In genomic region chr10:82859533-82859915, GRCm38 (mm10) we compare ENCODE assay signal across 8 mouse cellular contexts. TPM values are rescaled to one million over a fixed set of nuclear protein-coding genes. Genes with fewer than 3 reads are reported as not detected.
A peak's percentile ranks its signal among the peaks of the same experiment; 100 is the strongest.
DNase-seq lines count a peak whose midpoint lies in the region; ATAC-seq and TF ChIP-seq lines count a peak whose summit lies in the region.

No protein-coding gene starts in this region.

- no peaks in the 10 kb centered on the region for H3K36me3 ChIP-seq in thymus, adult 2 months (ENCODE audit: control insufficient read depth, insufficient read depth, low read length)
- H3K36me3 ChIP-seq in forebrain, embryonic 12.5 days (replicated peaks): peaks cover 8% of the 10 kb centered on the region
- no peaks in the 10 kb centered on the region for H3K36me3 ChIP-seq in hindbrain, embryonic 16.5 days (ENCODE audit: control insufficient read depth, insufficient read depth, low read length)
- peaks cover 25% of the 10 kb centered on the region for H3K36me3 ChIP-seq in liver, embryonic 13.5 days
- peaks cover 3% of the 10 kb centered on the region for H3K36me3 ChIP-seq in neural tube, embryonic 11.5 days (ENCODE audit: control insufficient read depth, insufficient read depth, low read length)

- H3K4me1 ChIP-seq in thymus, adult 2 months (replicated peaks; ENCODE audit: control insufficient read depth, insufficient read depth, low read length): peaks cover 12% of the 10 kb centered on the region
- peaks cover 31% of the 10 kb centered on the region for H3K4me1 ChIP-seq in forebrain, embryonic 12.5 days
- peaks cover 28% of the 10 kb centered on the region for H3K4me1 ChIP-seq in hindbrain, embryonic 16.5 days (ENCODE audit: control insufficient read depth, insufficient read depth, low read depth, low read length)
- H3K4me1 ChIP-seq in liver, embryonic 13.5 days (replicated peaks): peaks cover 57% of the 10 kb centered on the region
- H3K4me1 ChIP-seq in neural tube, embryonic 11.5 days (ENCODE audit: control insufficient read depth, insufficient read depth, low read length): peaks cover 9% of the 10 kb centered on the region

- TF ChIP-seq CTCF in thymus, adult 2 months (IDR thresholded peaks at IDR 0.05; ENCODE audit: borderline replicate concordance, control insufficient read depth, extremely low read depth, insufficient read depth, low read length, poor library complexity): no peak

- no peak overlapping the region for H3K27ac ChIP-seq in thymus, adult 2 months (ENCODE audit: control insufficient read depth, insufficient read depth, low read length)
- peak overlapping the region; percentile 92 for H3K27ac ChIP-seq in forebrain, embryonic 12.5 days
- peak overlapping the region; percentile 86 for H3K27ac ChIP-seq in hindbrain, embryonic 16.5 days (ENCODE audit: low read depth, low read length)
- H3K27ac ChIP-seq in liver, embryonic 13.5 days: peak overlapping the region; percentile 93
- H3K27ac ChIP-seq in neural tube, embryonic 11.5 days (ENCODE audit: low read depth, low read length): peak overlapping the region; percentile 83

- no peaks in the 10 kb centered on the region for H3K9me3 ChIP-seq in forebrain, embryonic 12.5 days
- no peaks in the 10 kb centered on the region for H3K9me3 ChIP-seq in hindbrain, embryonic 16.5 days (ENCODE audit: control insufficient read depth, low read length)
- H3K9me3 ChIP-seq in liver, embryonic 13.5 days (replicated peaks): no peaks in the 10 kb centered on the region
- H3K9me3 ChIP-seq in neural tube, embryonic 11.5 days (ENCODE audit: control insufficient read depth, low read length): no peaks in the 10 kb centered on the region

- peak; percentile 43 for DNase-seq in thymus, adult 2 months
- no peak for DNase-seq in thymus, postnatal 10 days (ENCODE audit: low spot score in 2 of 2)
- peak; percentile 54 for DNase-seq in c-Kit-negative CD71-positive TER-119-positive erythroid progenitor cells, embryonic 14.5 days (ENCODE audit: low read depth, low spot score)
- peak; percentile 46 for DNase-seq in liver, embryonic 13.5 days
- peak; percentile 54 for DNase-seq in neural tube, embryonic 11.5 days (ENCODE audit: low spot score)
- DNase-seq in ovary, adult 18-20 months (ENCODE audit: low spot score): no peak

- peak overlapping the region; percentile 87 for H3K9ac ChIP-seq in forebrain, embryonic 12.5 days
- H3K9ac ChIP-seq in hindbrain, embryonic 16.5 days (ENCODE audit: low read depth, low read length): peak overlapping the region; percentile 84
- H3K9ac ChIP-seq in liver, embryonic 13.5 days: peak overlapping the region; percentile 91
- peak overlapping the region; percentile 77 for H3K9ac ChIP-seq in neural tube, embryonic 11.5 days (ENCODE audit: low read length)

- 1% methylated on average over 8 of the region's 8 CpGs for WGBS in thymus, adult 2 months
- WGBS in forebrain, embryonic 12.5 days: 0% methylated on average over 8 of the region's 8 CpGs
- 0% methylated on average over 8 of the region's 8 CpGs for WGBS in hindbrain, embryonic 16.5 days
- WGBS in liver, embryonic 13.5 days (ENCODE audit: insufficient replicate concordance): under 1% methylated on average over 8 of the region's 8 CpGs
- WGBS in neural tube, embryonic 11.5 days: 2% methylated on average over 8 of the region's 8 CpGs

- peak overlapping the region; percentile 55 for H3K4me3 ChIP-seq in thymus, adult 2 months (ENCODE audit: control insufficient read depth, insufficient read depth, low read length)
- H3K4me3 ChIP-seq in forebrain, embryonic 12.5 days (replicated peaks): peak overlapping the region; percentile 66
- peak overlapping the region; percentile 73 for H3K4me3 ChIP-seq in hindbrain, embryonic 16.5 days (ENCODE audit: low read length)
- H3K4me3 ChIP-seq in liver, embryonic 13.5 days (replicated peaks): peak overlapping the region; percentile 81
- H3K4me3 ChIP-seq in neural tube, embryonic 11.5 days (ENCODE audit: low read depth, low read length): peak overlapping the region; percentile 68

- peak overlapping the region; percentile 70 for H3K4me2 ChIP-seq in forebrain, embryonic 12.5 days
- H3K4me2 ChIP-seq in hindbrain, embryonic 16.5 days (ENCODE audit: low read length): peak overlapping the region; percentile 78
- H3K4me2 ChIP-seq in liver, embryonic 13.5 days: peak overlapping the region; percentile 83
- H3K4me2 ChIP-seq in neural tube, embryonic 11.5 days (ENCODE audit: low read depth): peak overlapping the region; percentile 62

- no peaks in the 10 kb centered on the region for H3K27me3 ChIP-seq in thymus, adult 2 months (ENCODE audit: control insufficient read depth, insufficient read depth, low read length)
- H3K27me3 ChIP-seq in forebrain, embryonic 12.5 days: no peaks in the 10 kb centered on the region
- H3K27me3 ChIP-seq in hindbrain, embryonic 16.5 days (replicated peaks; ENCODE audit: control insufficient read depth, insufficient read depth, low read length): no peaks in the 10 kb centered on the region
- no peaks in the 10 kb centered on the region for H3K27me3 ChIP-seq in liver, embryonic 13.5 days
- no peaks in the 10 kb centered on the region; the same call in 1 of the 2 replicates for H3K27me3 ChIP-seq in neural tube, embryonic 11.5 days (ENCODE audit: control insufficient read depth, insufficient read depth, low read length)

- peak; percentile 62 for ATAC-seq in forebrain, embryonic 12.5 days (ENCODE audit: low FRiP score)
- peak; percentile 52 for ATAC-seq in hindbrain, embryonic 16.5 days
- ATAC-seq in liver, embryonic 13.5 days (ENCODE audit: low read depth): peak; percentile 64
- ATAC-seq in neural tube, embryonic 11.5 days (ENCODE audit: insufficient read depth, low FRiP score, low TSS enrichment): peak; percentile 66

- no peak for TF ChIP-seq POLR2A in thymus, adult 2 months (IDR thresholded peaks at IDR 0.05; ENCODE audit: control insufficient read depth, extremely low read depth, insufficient read depth, low read length, poor library complexity)

RNA-seq across cellular contexts. Expression of gene Eid3, which starts 6.9 kb away (rescaled TPM):
- polyA plus RNA-seq in thymus, adult 2 months (2012; rRNA removed): 0.37 and 0.46 TPM in 2 replicates
- 0.90 and 1.2 TPM in 2 replicates for polyA plus RNA-seq in forebrain, embryonic 12.5 days (2016; fragmentation: Nextera tagmentation; extraction: Ambion mirVana)
- 0.35 TPM in 2 replicates for polyA plus RNA-seq in hindbrain, embryonic 16.5 days (2015; fragmentation: Nextera tagmentation; extraction: Ambion mirVana)
- polyA plus RNA-seq in liver, embryonic 13.5 days (2015; fragmentation: Nextera tagmentation; extraction: Ambion mirVana): 0.22 and 0.28 TPM in 2 replicates
- polyA plus RNA-seq in neural tube, embryonic 11.5 days (2014; fragmentation: Nextera tagmentation; extraction: Ambion mirVana): 0.43 and 0.64 TPM in 2 replicates

RNA-seq across cellular contexts. Expression of gene Txnrd1, which starts 25.8 kb away (rescaled TPM):
- polyA plus RNA-seq in thymus, adult 2 months (2012; rRNA removed): 32.2 and 42.5 TPM in 2 replicates
- 183 and 206 TPM in 2 replicates for polyA plus RNA-seq in forebrain, embryonic 12.5 days (2016; fragmentation: Nextera tagmentation; extraction: Ambion mirVana)
- polyA plus RNA-seq in hindbrain, embryonic 16.5 days (2015; fragmentation: Nextera tagmentation; extraction: Ambion mirVana): 87.1 and 104 TPM in 2 replicates
- 67.9 and 78.2 TPM in 2 replicates for polyA plus RNA-seq in liver, embryonic 13.5 days (2015; fragmentation: Nextera tagmentation; extraction: Ambion mirVana)
- 191 and 203 TPM in 2 replicates for polyA plus RNA-seq in neural tube, embryonic 11.5 days (2014; fragmentation: Nextera tagmentation; extraction: Ambion mirVana)

Comparison
In these comparisons a context has a peak if more than half of its experiments do, and no peak if none do; other contexts are left out.
1. DNase-seq: peak in thymus, adult 2 months (single experiment), c-Kit-negative CD71-positive TER-119-positive erythroid progenitor cells, embryonic 14.5 days (single experiment), liver, embryonic 13.5 days (single experiment) and neural tube, embryonic 11.5 days (single experiment); none in thymus, postnatal 10 days (0 of 2) and ovary, adult 18-20 months (single experiment).
2. Peak in every context shown above with its lines, with median percentiles within 50 percentile points of each other: H3K4me3 ChIP-seq, ATAC-seq, H3K4me2 ChIP-seq and H3K9ac ChIP-seq.